Mouse (Mus musculus): ENCODE data around the gene Hist3h2a. TPM values are rescaled to one million over a fixed set of nuclear protein-coding genes. Genes with fewer than 3 reads are reported as not detected.

Gene Hist3h2a
- total RNA-seq, 1 experiment from 2014 or later, result 65.3 TPM

DNA sequence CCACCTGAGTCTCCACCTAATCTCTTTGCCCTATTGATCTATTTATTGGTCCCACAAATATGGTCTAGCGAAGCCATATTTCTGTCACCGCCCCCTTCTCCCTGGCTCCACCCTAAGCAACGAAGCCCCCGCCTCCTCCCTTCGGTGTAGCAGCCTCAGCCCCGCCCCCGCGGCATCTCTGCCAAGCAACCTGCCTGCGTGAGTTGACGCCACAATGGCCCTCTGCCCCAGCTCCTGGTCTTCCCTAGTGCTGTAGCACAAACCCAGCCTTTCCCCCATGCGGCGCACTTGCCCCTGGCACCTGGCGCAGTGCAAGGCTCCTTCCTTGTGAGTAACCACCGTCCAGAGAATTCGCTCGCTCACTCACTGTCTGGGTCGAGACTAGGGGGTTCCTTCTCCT is 9.1 kb downstream of the Hist3h2a start:
- ATAC-seq (ENCODE audit: extremely low read depth, insufficient number of reproducible peaks, low FRiP score, poor library complexity, severe bottlenecking), result no peak

- no peak for ATAC-seq (ENCODE audit: extremely low read depth, insufficient number of reproducible peaks, low FRiP score, poor library complexity, severe bottlenecking)
Measured at GRCm38 (mm10) chr11:58964216-58964615, 9.7 kb downstream of the Hist3h2a start.

DNA sequence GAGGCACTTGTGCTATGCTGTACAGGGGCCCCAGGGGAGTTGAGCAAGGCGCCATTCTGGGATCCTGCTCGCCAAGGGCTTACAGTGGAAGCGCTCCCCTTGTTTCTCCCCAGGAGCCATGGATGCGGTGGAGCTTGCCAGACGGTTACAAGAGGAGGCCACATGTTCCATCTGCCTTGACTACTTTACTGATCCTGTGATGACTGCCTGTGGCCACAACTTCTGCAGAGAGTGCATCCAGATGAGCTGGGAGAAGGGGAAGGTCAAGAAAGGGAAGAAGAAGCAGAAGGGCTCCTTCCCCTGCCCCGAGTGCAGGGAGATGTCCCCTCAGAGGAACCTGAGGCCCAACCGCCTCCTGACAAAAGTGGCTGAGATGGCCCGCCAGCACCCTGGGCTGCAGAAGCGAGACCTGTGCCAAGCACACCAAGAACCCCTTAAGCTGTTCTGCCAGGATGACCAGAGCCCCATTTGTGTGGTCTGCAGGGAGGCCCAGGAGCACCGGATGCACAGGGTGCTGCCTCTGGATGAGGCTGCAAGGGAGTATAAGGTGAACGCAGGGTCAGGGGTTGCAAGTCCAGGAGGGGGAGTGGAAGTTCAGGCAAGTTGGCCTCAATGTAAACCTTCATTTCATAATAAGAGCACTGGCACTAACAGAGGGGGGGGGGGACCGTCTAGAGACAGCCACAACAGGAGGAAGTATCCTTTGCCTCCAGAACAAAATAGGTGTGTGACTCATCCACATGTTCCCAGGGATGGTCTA is 10.7 kb downstream of the Hist3h2a start:
- ATAC-seq (ENCODE audit: extremely low read depth, insufficient number of reproducible peaks, low FRiP score, poor library complexity, severe bottlenecking), result no peak

- peak; percentile 69 for ATAC-seq (ENCODE audit: extremely low read depth, insufficient number of reproducible peaks, low FRiP score, poor library complexity, severe bottlenecking)
Measured at GRCm38 (mm10) chr11:58967346-58967745, 12.9 kb downstream of the Hist3h2a start.

GRCm38 (mm10) chr11:58968551-58968950 is 14.1 kb downstream of the Hist3h2a start:
- ATAC-seq (ENCODE audit: extremely low read depth, insufficient number of reproducible peaks, low FRiP score, poor library complexity, severe bottlenecking), result no peak

DNA sequence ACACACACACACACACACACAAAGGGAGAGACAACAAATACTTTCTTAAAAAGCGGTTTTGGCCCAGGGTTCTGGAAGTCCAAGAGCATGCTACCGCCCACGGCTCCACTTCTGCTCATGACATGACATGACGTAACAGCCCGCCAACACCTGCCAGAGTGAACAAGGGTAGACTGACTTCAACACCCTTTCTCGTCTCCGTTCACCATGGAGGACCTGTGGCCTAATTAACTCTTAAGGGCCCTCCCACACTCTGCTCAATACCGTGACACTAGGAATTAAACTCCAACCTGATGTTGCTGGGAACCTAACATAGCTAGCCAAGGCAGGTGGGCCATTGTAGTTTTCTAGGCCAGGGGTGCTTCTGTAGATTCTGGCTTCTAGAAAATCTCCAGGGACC is 14.5 kb downstream of the Hist3h2a start:
- no peak for ATAC-seq (ENCODE audit: extremely low read depth, insufficient number of reproducible peaks, low FRiP score, poor library complexity, severe bottlenecking)

GRCm38 (mm10) chr11:58969659-58970058 is 15.2 kb downstream of the Hist3h2a start:
- ATAC-seq (ENCODE audit: extremely low read depth, insufficient number of reproducible peaks, low FRiP score, poor library complexity, severe bottlenecking), result no peak

GRCm38 (mm10) chr11:58970831-58971530 is 16.5 kb downstream of the Hist3h2a start:
- ATAC-seq (ENCODE audit: extremely low read depth, insufficient number of reproducible peaks, low FRiP score, poor library complexity, severe bottlenecking), result no peak

DNA sequence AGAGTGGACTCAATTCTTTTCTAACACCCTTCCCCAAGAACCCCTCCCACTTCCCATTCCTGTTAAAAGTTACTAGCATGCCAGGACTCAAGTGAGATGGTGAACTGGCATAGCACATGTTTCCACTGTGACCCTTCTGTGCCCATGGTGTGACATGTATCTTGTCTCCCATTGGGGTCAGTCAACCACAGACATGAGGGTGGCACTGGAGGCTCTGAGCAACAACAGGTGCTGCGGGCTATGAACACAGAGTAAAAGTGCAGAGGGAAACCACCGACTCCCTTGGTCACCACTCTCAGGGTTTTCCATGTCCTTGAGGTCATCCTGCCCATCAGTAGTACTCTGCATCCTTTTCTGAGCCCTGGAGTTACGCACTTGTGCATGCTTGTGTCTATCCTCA is 17.3 kb downstream of the Hist3h2a start:
- ATAC-seq (ENCODE audit: extremely low read depth, insufficient number of reproducible peaks, low FRiP score, poor library complexity, severe bottlenecking), result no peak

DNA sequence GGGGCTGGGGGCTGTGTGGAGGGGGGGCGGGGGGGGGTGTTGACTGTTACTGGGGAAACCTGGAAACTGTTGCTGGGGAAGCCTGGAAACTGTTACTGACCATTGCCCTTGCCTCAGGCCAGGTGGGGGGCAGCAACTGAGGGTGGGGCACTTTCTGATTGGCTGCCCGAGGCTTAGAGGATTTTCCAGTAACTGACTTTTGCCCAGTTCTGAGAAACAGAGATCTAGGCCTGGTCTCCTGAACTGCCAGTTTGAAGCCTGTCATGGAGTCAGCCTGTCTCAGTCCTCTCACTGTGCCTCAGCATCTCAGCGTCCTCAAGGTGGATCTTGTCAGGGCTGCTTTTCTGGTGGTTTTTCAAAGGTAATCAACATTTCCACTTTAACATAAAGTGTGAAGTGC is 19.9 kb downstream of the Hist3h2a start:
- no peak for ATAC-seq (ENCODE audit: extremely low read depth, insufficient number of reproducible peaks, low FRiP score, poor library complexity, severe bottlenecking)

DNA sequence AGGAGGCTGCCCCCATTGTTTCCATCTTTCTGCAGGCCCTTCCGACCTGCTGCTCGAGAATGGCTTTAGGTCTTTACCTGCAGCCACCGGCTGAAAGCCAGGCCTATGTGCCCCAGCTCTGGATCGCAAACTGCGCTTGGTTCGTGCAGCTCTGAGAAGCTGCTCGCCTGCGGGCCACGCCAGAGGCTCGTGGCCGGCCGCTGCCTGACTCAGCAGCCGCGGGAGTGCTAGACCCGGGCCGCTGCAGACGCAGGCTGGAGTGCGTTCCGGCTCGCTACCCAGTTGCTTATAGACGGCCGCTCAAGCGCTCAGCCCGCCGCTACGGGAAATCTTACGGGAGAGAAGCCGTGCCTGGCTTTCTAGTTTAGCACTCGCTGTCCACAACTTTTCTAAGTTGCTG is 22.7 kb downstream of the Hist3h2a start:
- ATAC-seq (ENCODE audit: extremely low read depth, insufficient number of reproducible peaks, low FRiP score, poor library complexity, severe bottlenecking), result no peak

GRCm38 (mm10) chr11:58977607-58978026 is 23.1 kb downstream of the Hist3h2a start:
- no peak for ATAC-seq (ENCODE audit: extremely low read depth, insufficient number of reproducible peaks, low FRiP score, poor library complexity, severe bottlenecking)

DNA sequence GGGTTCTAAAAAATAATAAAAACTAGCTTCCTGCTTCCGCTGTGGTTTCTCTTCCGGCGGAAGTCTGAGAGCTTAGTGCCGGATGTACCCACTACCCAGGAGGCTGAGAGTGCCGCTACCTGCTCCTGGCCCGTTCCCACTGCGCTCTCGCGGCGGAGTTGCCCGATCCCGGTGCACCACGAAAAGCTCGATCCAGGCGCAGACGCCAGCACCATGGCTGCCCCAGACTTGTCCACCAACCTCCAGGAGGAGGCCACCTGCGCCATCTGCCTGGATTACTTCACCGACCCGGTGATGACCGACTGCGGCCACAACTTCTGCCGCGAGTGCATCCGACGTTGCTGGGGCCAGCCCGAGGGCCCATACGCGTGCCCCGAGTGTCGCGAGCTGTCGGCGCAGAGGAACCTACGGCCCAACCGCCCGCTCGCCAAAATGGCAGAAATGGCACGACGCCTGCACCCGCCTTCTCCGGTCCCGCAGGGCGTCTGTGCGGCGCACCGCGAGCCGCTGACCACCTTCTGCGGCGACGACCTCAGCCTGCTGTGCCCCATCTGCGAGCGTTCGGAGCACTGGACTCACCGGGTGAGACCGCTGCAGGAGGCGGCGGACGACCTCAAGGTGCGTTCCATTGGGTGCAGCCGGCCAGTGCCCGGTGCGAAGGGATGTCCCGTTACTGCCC is 23.7 kb downstream of the Hist3h2a start, which contains the start of gene Trim11:
Trim11 (plus strand) TSS at position 67 of the 679 bp plus-strand sequence.
- peak; percentile 42 for ATAC-seq (ENCODE audit: extremely low read depth, insufficient number of reproducible peaks, low FRiP score, poor library complexity, severe bottlenecking)

DNA sequence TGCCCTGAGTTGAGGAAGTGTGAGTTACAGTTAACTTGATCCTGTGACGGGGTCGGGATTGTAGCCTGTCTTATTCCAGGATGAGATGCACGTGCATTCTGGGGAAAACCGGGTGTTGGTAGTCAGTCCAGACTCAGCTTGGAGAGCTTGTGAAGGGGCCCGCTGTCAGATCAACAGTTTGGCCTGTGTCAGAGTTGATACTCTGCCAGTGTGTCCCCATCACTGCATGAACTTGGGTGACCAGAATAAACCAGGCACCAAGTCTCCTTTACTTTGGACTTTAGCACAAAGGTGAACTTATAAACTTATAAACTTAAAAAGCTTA is 24.2 kb downstream of the Hist3h2a start:
- no peak for ATAC-seq (ENCODE audit: extremely low read depth, insufficient number of reproducible peaks, low FRiP score, poor library complexity, severe bottlenecking)

GRCm38 (mm10) chr11:58979183-58979582 is 24.7 kb downstream of the Hist3h2a start:
- ATAC-seq (ENCODE audit: extremely low read depth, insufficient number of reproducible peaks, low FRiP score, poor library complexity, severe bottlenecking), result no peak

GRCm38 (mm10) chr11:58979661-58980060 is 25.2 kb downstream of the Hist3h2a start:
- ATAC-seq (ENCODE audit: extremely low read depth, insufficient number of reproducible peaks, low FRiP score, poor library complexity, severe bottlenecking), result no peak

GRCm38 (mm10) chr11:58980381-58980990 is 26.0 kb downstream of the Hist3h2a start:
- no peak for ATAC-seq (ENCODE audit: extremely low read depth, insufficient number of reproducible peaks, low FRiP score, poor library complexity, severe bottlenecking)

DNA sequence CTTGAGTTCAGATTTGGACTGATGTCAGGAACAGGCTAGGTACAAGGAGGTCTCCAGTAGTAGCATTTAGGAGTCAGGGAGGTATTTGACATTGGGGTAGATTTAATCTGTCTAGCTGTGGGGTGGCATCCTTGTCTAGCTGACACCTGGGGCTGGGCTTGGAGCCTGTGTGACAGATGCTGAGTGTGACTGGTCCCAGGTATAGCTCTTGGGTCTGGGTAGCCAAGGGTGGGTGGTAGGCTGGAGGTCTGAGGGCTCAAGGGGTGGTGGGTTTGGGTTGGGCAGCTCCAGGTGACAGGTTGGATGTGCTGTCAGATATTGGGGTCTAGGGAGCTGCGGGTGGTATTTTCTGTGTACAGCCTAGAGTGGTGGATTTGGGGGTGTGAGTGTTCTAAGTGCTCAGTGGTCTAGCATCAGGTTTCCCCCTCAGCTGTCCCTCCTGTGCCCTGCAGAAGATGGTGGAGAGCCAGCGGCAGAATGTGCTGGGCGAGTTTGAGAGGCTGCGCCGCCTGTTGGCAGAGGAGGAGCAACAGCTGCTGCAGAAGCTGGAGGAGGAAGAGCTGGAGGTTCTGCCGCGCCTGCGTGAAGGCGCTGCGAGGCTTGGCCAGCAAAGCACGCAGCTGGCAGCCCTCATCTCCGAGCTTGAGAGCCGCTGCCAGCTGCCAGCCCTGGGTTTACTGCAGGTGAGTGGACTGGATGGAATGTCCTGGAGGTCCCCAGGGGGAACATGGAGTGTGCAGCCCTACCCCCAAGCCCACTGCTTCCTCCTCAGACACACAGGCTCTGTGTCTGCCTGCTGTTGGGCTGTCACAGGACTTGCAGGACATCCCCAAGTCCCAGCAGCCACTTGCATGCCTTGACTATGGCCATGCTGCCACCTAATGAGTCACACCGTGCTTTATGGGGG is 27.3 kb downstream of the Hist3h2a start:
- ATAC-seq (ENCODE audit: extremely low read depth, insufficient number of reproducible peaks, low FRiP score, poor library complexity, severe bottlenecking), result peak; percentile 57

Measured in neutrophil, adult 5-6 weeks (primary cell).